Mouse (Mus musculus): Measurements from ENCODE around the gene Coro7.
"Not testable (repeated sequence)": the region's sequence is repeated elsewhere in the genome, so short reads cannot be mapped to it uniquely, and the experiment has no call there.

Coro7 gene

DNA sequence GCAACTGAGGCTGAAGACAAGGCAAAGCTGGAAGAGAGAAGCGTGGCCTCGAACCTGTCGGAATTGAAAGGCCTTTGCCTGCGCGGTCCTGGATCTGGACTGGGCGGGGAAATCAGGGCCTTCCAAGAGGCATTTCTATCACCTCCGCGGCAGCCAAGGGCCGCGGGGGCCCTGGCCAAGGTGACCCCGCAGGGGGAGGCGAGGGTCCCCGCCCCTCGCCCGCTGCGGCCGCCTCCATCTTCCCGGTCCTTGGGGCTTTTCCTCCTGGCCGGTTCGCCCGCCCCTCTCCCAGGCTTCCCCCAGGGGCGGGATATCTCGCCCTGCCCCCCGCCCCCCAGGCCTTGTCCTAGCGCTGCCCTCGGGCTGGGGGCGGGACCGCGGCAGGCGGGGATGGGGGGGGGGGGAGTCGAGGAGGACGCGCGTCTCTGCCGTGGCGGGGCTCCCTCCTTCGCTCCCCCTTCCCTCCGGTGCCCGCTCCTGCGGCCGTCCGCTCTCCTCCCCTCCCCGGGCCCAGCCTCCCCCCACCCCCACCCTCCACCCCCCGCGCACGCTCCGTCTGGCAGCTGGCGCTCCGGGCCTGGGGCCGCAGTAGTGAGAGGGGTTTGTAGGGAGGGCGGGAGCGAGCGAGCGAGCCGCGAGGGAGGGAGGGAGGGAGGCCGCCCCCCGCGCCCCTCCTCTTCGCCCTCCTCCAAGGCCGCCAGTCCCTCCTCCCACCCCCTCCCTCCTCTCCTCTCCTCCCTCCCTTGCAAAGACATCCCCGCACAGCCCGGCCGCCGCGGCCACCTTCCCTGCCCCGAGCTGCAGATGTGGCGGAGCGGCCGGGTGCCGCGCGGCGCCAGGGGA, 85.4 kb downstream of the Coro7 start, which contains the start of gene Glis2:
Glis2 (plus strand) TSS at position 743 of the 843 bp plus-strand sequence.
- DNase-seq = no peak

GRCm38 (mm10) chr16:4592909-4593875, 86.4 kb downstream of the Coro7 start:
- DNase-seq = no peak

DNA sequence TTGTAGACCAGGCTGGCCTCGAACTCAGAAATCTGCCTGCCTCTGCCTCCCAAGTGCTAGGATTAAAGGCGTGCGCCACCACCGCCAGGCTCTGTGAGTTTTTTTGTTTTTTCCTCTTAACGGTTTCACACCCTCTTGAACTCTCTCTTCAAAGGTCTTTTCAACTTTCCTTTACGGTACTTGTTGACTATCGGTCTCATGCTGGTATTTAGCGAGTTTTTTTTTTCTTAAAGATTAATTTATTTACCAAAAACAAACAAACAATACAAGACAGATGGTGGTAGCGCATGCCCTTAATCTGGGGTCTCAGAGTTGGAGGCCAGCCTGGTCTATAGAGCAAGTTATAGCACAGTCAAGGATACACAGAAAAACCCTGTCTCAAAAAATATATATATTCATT, 89.3 kb downstream of the Coro7 start:
- no peak for DNase-seq

DNA sequence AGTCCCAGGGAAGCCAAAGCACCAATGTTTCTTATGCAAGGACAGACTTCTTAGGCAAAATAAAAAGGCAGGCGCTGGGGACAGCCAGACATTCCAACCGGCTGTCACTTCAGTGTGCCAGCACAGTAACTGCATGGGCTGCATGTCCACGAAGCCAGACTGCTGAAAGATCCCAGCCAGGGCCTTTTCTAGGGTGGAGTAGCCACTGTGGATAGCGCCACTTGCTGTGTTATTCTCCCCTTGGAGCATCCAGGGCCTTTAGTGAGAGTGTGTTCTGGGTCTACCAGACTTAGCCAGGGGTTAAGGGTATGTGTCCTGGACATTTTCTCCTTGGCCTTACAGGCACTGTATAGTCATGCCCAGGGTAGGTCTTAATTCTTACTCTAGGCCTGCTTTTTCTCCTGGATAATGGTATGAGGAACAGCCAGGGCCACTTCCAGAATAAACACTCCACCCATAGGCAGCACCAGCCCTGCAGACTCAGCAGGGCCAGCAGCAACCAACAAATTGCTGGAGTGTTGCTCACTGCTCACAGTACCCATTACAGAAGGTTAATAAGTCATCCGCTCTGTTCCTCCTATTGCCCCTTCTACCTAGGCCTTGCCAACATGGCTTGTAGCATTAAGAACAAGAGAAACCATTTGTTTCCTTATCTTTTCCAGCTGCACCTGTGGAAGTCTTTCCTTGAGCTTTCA, 91.9 kb downstream of the Coro7 start:
- DNase-seq = no peak

- DNase-seq = peak; percentile 93
These were observed 93.0 kb downstream of the Coro7 start for GRCm38 (mm10) chr16:4586531-4587123.

GRCm38 (mm10) chr16:4585642-4586530, 93.7 kb downstream of the Coro7 start:
- DNase-seq = no peak

DNA sequence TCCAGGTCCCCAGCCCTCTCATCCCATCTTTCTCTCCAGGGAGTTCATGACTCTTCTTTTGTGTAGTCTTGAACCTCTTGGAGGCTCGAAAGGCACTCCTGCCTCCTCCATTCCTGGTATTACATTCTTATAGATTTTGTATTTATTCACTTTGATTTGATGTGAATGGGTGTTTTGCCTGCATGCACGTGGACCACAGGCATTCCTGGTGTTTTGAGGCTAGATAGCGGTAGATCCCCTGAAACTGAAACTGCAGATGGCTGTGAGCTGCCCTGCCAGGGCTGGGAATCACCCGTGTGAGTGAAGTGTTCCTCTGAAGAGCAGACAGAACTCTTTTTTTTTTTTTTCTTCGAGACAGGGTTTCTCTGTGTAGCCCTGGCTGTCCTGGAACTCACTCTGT, 95.1 kb downstream of the Coro7 start:
- no peak for DNase-seq

- DNase-seq = no peak
These were observed 95.8 kb downstream of the Coro7 start for GRCm38 (mm10) chr16:4583807-4584206.

GRCm38 (mm10) chr16:4581179-4581578, 98.4 kb downstream of the Coro7 start:
- DNase-seq = not testable (repeated sequence)

- DNase-seq = no peak
These were observed 100.9 kb downstream of the Coro7 start for GRCm38 (mm10) chr16:4578630-4579029.

DNA sequence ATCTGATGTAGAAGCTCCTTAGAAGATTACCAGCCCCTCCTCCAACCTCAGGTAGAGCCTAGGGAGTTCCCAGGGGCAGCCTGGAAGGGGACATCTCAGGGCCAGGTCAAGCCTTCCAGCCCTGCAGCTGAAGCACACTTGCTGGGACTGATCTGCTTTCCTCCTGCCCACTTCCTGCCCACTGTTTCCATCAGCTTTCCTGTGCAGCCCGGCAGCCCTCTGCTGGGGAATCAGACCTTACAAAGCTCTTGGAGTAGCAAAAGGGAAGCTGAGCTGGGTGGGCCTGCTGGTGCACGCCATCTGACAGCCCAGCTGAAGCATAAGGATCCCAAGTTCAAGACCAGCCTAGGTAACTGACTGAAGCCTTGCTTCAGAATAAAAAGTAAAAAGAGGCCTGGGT, 102.7 kb downstream of the Coro7 start:
- DNase-seq = peak in 1 of 2 experiments; percentile 30

All from thymus, adult 18-20 months (tissue).